Mouse (Mus musculus) kidney, adult 8-10 months (tissue): ENCODE data around the gene Fer.

ENCODE experiments used
- DNase-seq, 2 experiments: peaks; one replicate each; pipeline ENCODE4 v3.0.0; 2022

Fer gene

GRCm38 (mm10) chr17:64096811-64097210 is 233.9 kb downstream of the Fer start:
- no peak for DNase-seq

- no peak for DNase-seq
These were observed 235.0 kb downstream of the Fer start for GRCm38 (mm10) chr17:64097788-64098359.

DNA sequence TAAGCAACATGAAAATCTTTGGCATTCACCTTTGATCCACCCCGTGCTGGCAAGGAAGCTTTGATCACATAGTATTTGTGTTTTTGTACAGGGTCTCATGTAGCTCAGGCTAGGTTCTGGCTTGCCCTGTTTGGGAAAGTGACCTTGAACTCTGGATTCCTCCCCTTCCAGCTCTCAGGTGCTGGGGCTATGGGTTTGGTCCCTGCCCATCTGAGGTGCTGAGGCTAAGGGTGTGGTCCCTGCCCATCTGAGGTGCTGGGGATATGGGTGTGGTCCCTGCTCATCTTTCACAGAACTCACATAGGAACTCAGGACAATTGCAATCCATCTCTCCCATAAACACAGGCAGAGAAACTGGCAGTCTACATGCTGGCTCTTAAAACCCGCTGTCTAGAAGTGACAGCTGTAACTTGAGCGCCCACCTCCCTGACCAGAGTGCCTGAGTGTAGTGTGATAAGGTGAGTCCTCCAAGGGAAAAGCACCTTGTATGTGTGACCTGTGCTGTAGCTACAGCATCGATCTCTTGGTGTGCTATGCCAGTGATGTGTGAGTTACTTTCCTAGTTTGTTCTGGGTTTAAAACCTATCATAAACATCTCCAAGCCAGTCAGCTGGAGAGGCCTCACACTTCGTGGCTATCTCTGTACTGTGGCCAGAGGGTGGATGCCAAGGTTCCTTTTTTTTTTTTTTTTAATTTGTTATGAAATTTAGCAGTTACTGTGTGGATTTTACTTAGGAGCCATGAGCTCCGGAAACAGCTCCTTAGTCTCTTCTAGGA is 236.7 kb downstream of the Fer start:
- no peak for DNase-seq

- no peak for DNase-seq
These were observed 237.3 kb downstream of the Fer start for GRCm38 (mm10) chr17:64100172-64100510.

GRCm38 (mm10) chr17:64108773-64109172 is 245.9 kb downstream of the Fer start:
- DNase-seq, result no peak

DNA sequence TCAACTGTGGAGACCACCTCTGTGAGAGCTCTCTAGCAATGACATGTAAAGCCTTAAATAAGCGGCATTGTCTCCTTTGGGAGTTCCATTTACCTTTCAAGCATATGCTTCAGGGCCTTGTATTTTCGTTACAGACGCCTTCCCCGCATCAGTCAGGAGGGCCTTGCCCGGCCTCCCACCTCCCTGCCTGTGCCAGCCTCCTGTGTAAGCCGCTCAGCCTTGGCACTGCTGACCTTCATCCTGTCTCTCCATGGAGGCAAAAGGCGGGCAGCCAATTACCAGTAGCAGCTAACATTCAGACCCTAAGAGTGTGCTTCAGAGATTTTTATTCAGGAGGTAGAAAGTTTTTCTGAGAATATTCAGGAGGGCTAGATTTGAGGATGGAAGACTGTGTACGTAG is 247.0 kb downstream of the Fer start:
- DNase-seq, result no peak

DNA sequence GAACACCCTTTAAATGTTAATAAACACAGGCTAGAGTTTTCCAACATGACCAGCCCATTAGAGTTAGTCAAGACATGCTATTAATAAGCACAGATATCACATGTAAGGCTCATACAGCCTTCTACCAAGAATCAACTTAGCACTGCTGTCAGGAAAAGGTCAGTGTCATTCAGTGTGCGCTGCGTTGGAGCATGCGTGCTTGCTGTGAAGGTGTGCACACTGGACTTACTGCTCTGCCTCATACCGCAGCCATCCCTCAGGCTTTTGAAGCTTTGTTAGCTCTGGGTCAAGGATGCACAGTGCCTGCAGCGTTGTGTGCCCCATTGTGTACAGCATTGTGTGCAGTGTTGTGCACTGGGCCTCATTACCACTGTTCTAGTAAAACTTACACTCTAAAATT is 250.8 kb downstream of the Fer start:
- no peak for DNase-seq

DNA sequence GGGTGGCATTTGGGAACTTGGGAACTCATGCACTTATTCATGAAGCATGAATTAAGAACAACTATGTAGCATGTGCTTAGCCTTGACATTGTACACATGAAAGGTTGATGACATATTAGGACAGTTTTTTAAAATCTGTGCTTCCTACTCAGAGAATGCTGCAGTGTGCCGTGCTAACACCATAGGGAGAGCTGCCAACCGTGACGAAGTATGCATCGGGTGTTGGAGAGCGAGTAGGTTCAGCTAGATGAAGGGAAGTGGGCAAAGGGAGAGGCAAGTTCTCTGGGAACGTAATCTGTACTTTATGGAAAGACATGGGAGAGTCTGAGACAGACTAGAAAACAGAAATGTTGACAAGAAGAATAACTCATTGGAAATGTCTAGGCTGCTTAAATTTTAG is 253.9 kb downstream of the Fer start:
- no peak for DNase-seq

DNA sequence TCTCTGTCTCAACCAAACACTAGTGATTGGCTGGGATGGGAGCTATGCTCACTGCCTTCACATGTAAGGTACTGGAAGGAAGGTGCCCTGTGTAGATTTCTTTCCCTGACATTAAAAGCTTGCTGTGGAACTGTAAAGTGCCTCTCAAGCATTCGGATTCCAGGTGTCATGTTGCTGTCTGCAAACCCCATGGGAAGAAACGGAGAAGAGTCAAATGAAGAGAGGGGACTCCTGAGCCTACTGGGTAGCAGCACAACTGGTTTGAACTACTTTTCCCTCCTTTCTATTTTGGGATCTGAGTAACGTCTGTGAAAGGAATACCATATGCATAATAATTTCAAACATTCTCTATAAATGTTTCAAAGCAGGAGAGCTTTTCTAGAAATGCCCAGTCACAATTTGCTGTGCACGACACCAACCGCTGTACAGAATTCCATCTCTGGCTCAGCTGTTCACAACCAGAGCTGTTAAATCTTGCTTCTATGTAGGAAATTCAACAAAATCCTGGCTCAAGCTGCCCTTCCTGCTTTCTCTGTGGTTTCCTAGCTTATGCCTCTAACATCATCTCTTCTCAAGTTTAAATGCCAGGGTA is 256.9 kb downstream of the Fer start:
- no peak for DNase-seq

- DNase-seq, result no peak
These were observed 259.7 kb downstream of the Fer start for GRCm38 (mm10) chr17:64122556-64122955.

- no peak for DNase-seq
These were observed 260.9 kb downstream of the Fer start for GRCm38 (mm10) chr17:64123732-64124131.

- DNase-seq, result peak in 1 of 2 experiments; percentile 42
These were observed 264.0 kb downstream of the Fer start for GRCm38 (mm10) chr17:64126904-64127303.

GRCm38 (mm10) chr17:64129750-64130149 is 266.9 kb downstream of the Fer start:
- DNase-seq, result no peak

DNA sequence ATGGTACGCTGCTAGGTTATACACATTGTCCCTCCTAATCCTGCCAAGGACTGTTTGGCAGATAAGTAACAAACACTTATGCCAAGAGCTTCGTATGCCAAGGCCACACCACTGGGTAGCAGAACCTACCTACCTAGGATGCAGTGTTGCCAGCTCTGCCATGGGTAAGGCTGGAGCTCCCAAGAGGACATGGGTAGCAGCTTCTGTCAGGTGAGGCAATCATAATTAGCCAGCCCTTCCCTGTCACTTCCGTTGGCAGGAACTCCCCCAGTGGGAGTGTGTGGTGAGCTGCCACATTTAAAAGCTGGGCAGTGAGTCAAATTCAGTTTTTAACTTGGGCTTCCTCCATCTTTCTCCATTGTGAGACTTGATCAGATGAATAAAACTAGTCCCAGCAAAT is 267.5 kb downstream of the Fer start:
- no peak for DNase-seq

GRCm38 (mm10) chr17:64132183-64132582 is 269.3 kb downstream of the Fer start:
- no peak for DNase-seq

DNA sequence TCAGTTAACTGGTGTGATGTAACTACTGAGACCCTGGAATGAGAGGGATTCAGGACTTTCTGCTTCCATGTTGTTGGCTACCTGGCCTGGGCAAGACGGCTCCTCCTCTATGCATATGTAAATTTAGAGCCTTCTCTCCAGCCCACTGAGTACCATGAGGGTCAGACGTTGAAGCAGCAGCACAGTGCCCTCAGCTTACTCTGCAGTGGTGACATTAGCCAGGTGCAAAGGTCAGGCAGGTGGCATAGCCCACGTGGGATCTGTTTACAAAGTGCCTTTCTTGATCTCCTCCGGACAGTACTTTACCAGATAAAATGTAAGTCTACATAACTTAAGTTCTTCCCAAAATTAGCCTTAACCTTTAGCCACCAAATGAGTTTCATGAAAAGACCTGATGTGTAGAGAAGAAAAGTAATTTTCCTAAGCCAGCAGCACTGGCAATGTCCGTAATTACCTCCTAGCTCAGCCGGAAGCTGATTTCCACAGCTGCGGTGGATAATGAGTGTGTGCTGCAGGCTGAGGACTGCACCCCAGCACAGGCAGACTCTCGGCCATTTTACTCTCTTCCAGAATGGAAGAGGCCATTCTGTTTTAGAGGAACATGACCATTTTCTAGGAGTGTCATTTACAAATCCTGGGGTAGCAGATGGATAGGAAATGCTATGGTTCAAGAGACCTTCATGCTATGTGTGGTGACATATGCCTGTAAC is 273.2 kb downstream of the Fer start:
- DNase-seq, result no peak

DNA sequence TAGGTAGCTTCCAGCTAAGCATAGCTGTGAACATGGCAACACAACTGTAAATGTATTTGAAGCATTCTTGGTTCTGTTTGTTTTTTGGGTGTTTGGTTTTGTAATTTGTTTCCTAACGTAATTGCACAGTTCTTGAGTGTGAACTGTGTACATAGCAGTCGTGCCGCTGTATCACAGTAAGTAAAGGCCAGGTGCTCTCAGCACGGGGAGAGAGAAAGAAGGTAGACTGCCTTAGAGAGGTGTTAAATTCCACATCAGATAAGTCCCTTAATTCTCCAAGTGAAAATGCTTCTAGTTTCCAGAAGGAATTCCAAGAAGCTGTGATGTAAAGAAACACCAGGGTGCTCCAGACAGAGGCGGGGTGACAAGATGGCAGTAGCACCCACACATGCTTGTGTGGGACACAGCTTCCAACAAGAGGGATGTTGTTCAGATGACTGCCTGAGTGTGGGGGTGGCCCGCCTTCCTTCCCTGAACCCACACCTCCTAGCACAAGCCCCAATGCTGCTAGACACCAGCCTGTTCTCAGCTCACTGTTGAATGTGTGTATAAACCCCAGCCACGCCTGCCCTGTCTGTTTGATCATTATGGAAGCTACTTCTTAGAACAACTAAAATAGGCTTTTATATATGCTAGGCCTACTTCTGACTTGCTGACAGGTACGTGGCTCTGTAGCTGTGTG is 275.3 kb downstream of the Fer start:
- DNase-seq, result no peak

GRCm38 (mm10) chr17:64139231-64139915 is 276.5 kb downstream of the Fer start:
- no peak for DNase-seq

GRCm38 (mm10) chr17:64140063-64140850 is 277.4 kb downstream of the Fer start:
- DNase-seq, result no peak

GRCm38 (mm10) chr17:64141856-64142255 is 279.0 kb downstream of the Fer start:
- no peak for DNase-seq

GRCm38 (mm10) chr17:64146409-64146808 is 283.5 kb downstream of the Fer start:
- no peak for DNase-seq

DNA sequence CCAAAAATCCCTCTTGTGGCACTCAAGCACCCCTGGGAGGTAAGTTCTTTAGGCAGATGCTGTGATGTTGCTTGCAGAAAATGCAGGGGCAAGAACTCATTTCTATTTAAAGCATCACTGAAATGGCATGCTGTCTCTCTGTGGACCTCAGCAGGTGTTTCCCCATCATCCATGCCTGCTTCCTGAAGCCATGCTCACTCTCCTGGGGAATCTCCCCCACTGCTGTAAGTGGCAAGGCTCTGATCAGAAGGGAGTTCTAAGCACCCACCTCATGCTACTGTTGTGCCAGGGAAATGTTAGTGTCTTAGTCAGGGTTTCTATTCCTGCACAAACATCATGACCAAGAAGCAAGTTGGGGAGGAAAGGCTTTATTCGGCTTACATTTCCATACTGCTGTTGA is 287.9 kb downstream of the Fer start:
- DNase-seq, result no peak
